Mouse (Mus musculus): ENCODE measurements around the gene Krtap5-1. TPM values are rescaled to one million over a fixed set of nuclear protein-coding genes. Genes with fewer than 3 reads are reported as not detected.
"Not testable (repeated sequence)": the region's sequence is repeated elsewhere in the genome, so short reads cannot be mapped to it uniquely, and the experiment has no call there.

Gene Krtap5-1
- total and polyA plus RNA-seq, 3 experiments: not detected

- Histone ChIP-seq H3K9ac (ENCODE audit: control insufficient read depth, low read depth, low read length, poor library complexity, severe bottlenecking) (no peak overlapping the region), H3K27me3 (ENCODE audit: control insufficient read depth in 1 of 2, insufficient read depth in 2 of 2, low read length in 2 of 2) (no peaks in the 10 kb centered on the region), H3K4me1 (ENCODE audit: control insufficient read depth in 1 of 2, insufficient read depth in 2 of 2, low read length in 2 of 2) (peaks cover 0 to 4% of the 10 kb centered on the region in 2 experiments; a peak in 1 of 4 replicates), H3K79me2 (ENCODE audit: control insufficient read depth, insufficient read depth, low read length, poor library complexity) (no peaks in the 10 kb centered on the region), H3K27ac (ENCODE audit: control insufficient read depth, low read depth, low read length) (no peak overlapping the region), H3K36me3 (ENCODE audit: control insufficient read depth in 1 of 2, insufficient read depth in 2 of 2, low read length in 2 of 2) (no peaks in the 10 kb centered on the region), H3K4me3 (ENCODE audit: control insufficient read depth in 1 of 2, insufficient read depth in 1 of 2, low read depth in 2 of 2, low read length in 2 of 2) (no peak overlapping the region), H3K9me3 (replicated peaks; ENCODE audit: insufficient read depth, low read length) (no peaks in the 10 kb centered on the region)
- no peak for TF ChIP-seq GATA1 (IDR thresholded peaks at IDR 0.05; ENCODE audit: low read depth, low read length)
- no peak for TF ChIP-seq POLR2A (IDR thresholded peaks at IDR 0.05; ENCODE audit: control insufficient read depth in 1 of 2, insufficient read depth in 1 of 2, low read depth in 1 of 2, low read length in 2 of 2, poor library complexity in 1 of 2)
- no peak for TF ChIP-seq TCF12 (IDR thresholded peaks at IDR 0.05; ENCODE audit: low read depth, low read length)
- no peak for TF ChIP-seq TBP (IDR thresholded peaks at IDR 0.05; ENCODE audit: low read depth, low read length)
- DNase-seq (ENCODE audit: low read depth, low spot score): no peak
Observed at GRCm38 (mm10) chr7:142335151-142335550, 38.2 kb upstream of the Krtap5-1 start.

GRCm38 (mm10) chr7:142334246-142334645 lies 37.3 kb upstream of the Krtap5-1 start:
- TF ChIP-seq ZC3H11A (IDR thresholded peaks at IDR 0.05; ENCODE audit: low read depth, low read length) (peak; percentile 99), RAD21 (IDR thresholded peaks at IDR 0.05; ENCODE audit: low read depth, low read length) (peak; percentile 98), SMC3 (IDR thresholded peaks at IDR 0.05; ENCODE audit: low read depth, low read length) (peak; percentile 99), CHD1 (IDR thresholded peaks at IDR 0.05; ENCODE audit: low read depth, low read length) (no peak), USF1 (IDR thresholded peaks at IDR 0.05; ENCODE audit: low read depth, low read length) (no peak), CTCF (IDR thresholded peaks at IDR 0.05 in 2 of 3, conservative IDR thresholded peaks at IDR 0.05 in 1 of 3; ENCODE audit: control insufficient read depth in 1 of 3, insufficient read depth in 1 of 3, low read depth in 2 of 3, low read length in 3 of 3, poor library complexity in 1 of 3, severe bottlenecking in 1 of 3) (peak; percentile 85 to 100 (median 88))
- no peaks in the 10 kb centered on the region for H3K9me3 ChIP-seq (replicated peaks; ENCODE audit: insufficient read depth, low read length)
- H3K4me1 ChIP-seq (ENCODE audit: control insufficient read depth in 1 of 2, insufficient read depth in 2 of 2, low read length in 2 of 2): peaks cover 0 to 4% of the 10 kb centered on the region in 2 experiments; a peak in 1 of 4 replicates
- H3K27ac ChIP-seq (ENCODE audit: control insufficient read depth, low read depth, low read length): no peak overlapping the region
- H3K4me3 ChIP-seq (ENCODE audit: control insufficient read depth in 1 of 2, insufficient read depth in 1 of 2, low read depth in 2 of 2, low read length in 2 of 2): no peak overlapping the region
- H3K27me3 ChIP-seq (ENCODE audit: control insufficient read depth in 1 of 2, insufficient read depth in 2 of 2, low read length in 2 of 2): no peaks in the 10 kb centered on the region
- H3K79me2 ChIP-seq (ENCODE audit: control insufficient read depth, insufficient read depth, low read length, poor library complexity): no peaks in the 10 kb centered on the region
- peak; percentile 84 for DNase-seq (ENCODE audit: low read depth, low spot score)
- no peaks in the 10 kb centered on the region for H3K36me3 ChIP-seq (ENCODE audit: control insufficient read depth in 1 of 2, insufficient read depth in 2 of 2, low read length in 2 of 2)
- no peak overlapping the region for H3K9ac ChIP-seq (ENCODE audit: control insufficient read depth, low read depth, low read length, poor library complexity, severe bottlenecking)

- not testable (repeated sequence) for H3K27me3 ChIP-seq (ENCODE audit: control insufficient read depth in 1 of 2, insufficient read depth in 2 of 2, low read length in 2 of 2); H3K4me3 ChIP-seq (ENCODE audit: control insufficient read depth in 1 of 2, insufficient read depth in 1 of 2, low read depth in 2 of 2, low read length in 2 of 2); H3K27ac ChIP-seq (ENCODE audit: control insufficient read depth, low read depth, low read length); H3K79me2 ChIP-seq (ENCODE audit: control insufficient read depth, insufficient read depth, low read length, poor library complexity); H3K4me1 ChIP-seq (ENCODE audit: control insufficient read depth in 1 of 2, insufficient read depth in 2 of 2, low read length in 2 of 2); H3K9me3 ChIP-seq (replicated peaks; ENCODE audit: insufficient read depth, low read length); DNase-seq (ENCODE audit: low read depth, low spot score); H3K9ac ChIP-seq (ENCODE audit: control insufficient read depth, low read depth, low read length, poor library complexity, severe bottlenecking); H3K36me3 ChIP-seq (ENCODE audit: control insufficient read depth in 1 of 2, insufficient read depth in 2 of 2, low read length in 2 of 2)
Observed at GRCm38 (mm10) chr7:142332741-142333140, 35.8 kb upstream of the Krtap5-1 start.

GRCm38 (mm10) chr7:142331281-142331680 lies 34.4 kb upstream of the Krtap5-1 start:
- no peak for TF ChIP-seq CHD1 (IDR thresholded peaks at IDR 0.05; ENCODE audit: low read depth, low read length)
- no peak for TF ChIP-seq RCOR1 (IDR thresholded peaks at IDR 0.05; ENCODE audit: low read depth, low read length)
- TF ChIP-seq ZKSCAN1 (IDR thresholded peaks at IDR 0.05; ENCODE audit: low read depth, low read length): no peak
- no peak for TF ChIP-seq TBP (IDR thresholded peaks at IDR 0.05; ENCODE audit: low read depth, low read length)
- no peak for TF ChIP-seq MAX (IDR thresholded peaks at IDR 0.05; ENCODE audit: low read length)
- no peak for TF ChIP-seq TAL1 (IDR thresholded peaks at IDR 0.05; ENCODE audit: low read length)
- no peak for TF ChIP-seq ZNF384 (IDR thresholded peaks at IDR 0.05; ENCODE audit: low read depth, low read length)
- no peaks in the 10 kb centered on the region for H3K79me2 ChIP-seq (ENCODE audit: control insufficient read depth, insufficient read depth, low read length, poor library complexity)
- H3K9ac ChIP-seq (ENCODE audit: control insufficient read depth, low read depth, low read length, poor library complexity, severe bottlenecking): no peak overlapping the region
- H3K36me3 ChIP-seq (ENCODE audit: control insufficient read depth in 1 of 2, insufficient read depth in 2 of 2, low read length in 2 of 2): no peaks in the 10 kb centered on the region
- no peak for DNase-seq (ENCODE audit: low read depth, low spot score)
- peaks cover 6 to 8% of the 10 kb centered on the region in 2 experiments for H3K27me3 ChIP-seq (ENCODE audit: control insufficient read depth in 1 of 2, insufficient read depth in 2 of 2, low read length in 2 of 2)
- H3K9me3 ChIP-seq (replicated peaks; ENCODE audit: insufficient read depth, low read length): no peaks in the 10 kb centered on the region
- no peak overlapping the region for H3K4me3 ChIP-seq (ENCODE audit: control insufficient read depth in 1 of 2, insufficient read depth in 1 of 2, low read depth in 2 of 2, low read length in 2 of 2)
- H3K4me1 ChIP-seq (ENCODE audit: control insufficient read depth in 1 of 2, insufficient read depth in 2 of 2, low read length in 2 of 2): peaks cover 0 to 4% of the 10 kb centered on the region in 2 experiments; a peak in 1 of 4 replicates
- no peak overlapping the region for H3K27ac ChIP-seq (ENCODE audit: control insufficient read depth, low read depth, low read length)
